Mouse (Mus musculus): ENCODE data around the gene Sqstm1. TPM values are rescaled to one million over a fixed set of nuclear protein-coding genes. Genes with fewer than 3 reads are reported as not detected.
A peak's percentile ranks its signal among the peaks of the same experiment; 100 is the strongest.

Gene Sqstm1
- polyA plus RNA-seq, 1 experiment: 171 TPM

- peaks cover 3% of the 10 kb centered on the region; the same call in 1 of the 2 replicates for H3K4me1 ChIP-seq (ENCODE audit: control insufficient read depth, insufficient read depth, insufficient read length, low read length)
- no peak overlapping the region for H3K27ac ChIP-seq (ENCODE audit: insufficient read depth, low read depth, low read length)
- H3K4me3 ChIP-seq (ENCODE audit: low read depth, low read length): no peak overlapping the region
- H3K27me3 ChIP-seq (ENCODE audit: control insufficient read depth, insufficient read depth, low read length): no peaks in the 10 kb centered on the region
- peaks cover 64% of the 10 kb centered on the region for H3K36me3 ChIP-seq (ENCODE audit: control insufficient read depth, insufficient read depth, low read length)
- no peak for TF ChIP-seq CTCF (IDR thresholded peaks at IDR 0.05; ENCODE audit: extremely low read depth, insufficient read length, insufficient replicate concordance, low read depth, low read length)
- TF ChIP-seq POLR2A (IDR thresholded peaks at IDR 0.05; ENCODE audit: low read depth, low read length): no peak
- 65% methylated on average over 8 of the region's 8 CpGs for WGBS
These were observed 10.0 kb downstream of the Sqstm1 start for GRCm38 (mm10) chr11:50200613-50201012.

- no peak overlapping the region for H3K27ac ChIP-seq (ENCODE audit: insufficient read depth, low read depth, low read length)
- TF ChIP-seq POLR2A (IDR thresholded peaks at IDR 0.05; ENCODE audit: low read depth, low read length) (no peak), CTCF (IDR thresholded peaks at IDR 0.05; ENCODE audit: extremely low read depth, insufficient read length, insufficient replicate concordance, low read depth, low read length) (no peak)
- no peaks in the 10 kb centered on the region for H3K27me3 ChIP-seq (ENCODE audit: control insufficient read depth, insufficient read depth, low read length)
- H3K4me1 ChIP-seq (ENCODE audit: control insufficient read depth, insufficient read depth, insufficient read length, low read length): peaks cover 15% of the 10 kb centered on the region; the same call in 1 of the 2 replicates
- H3K36me3 ChIP-seq (ENCODE audit: control insufficient read depth, insufficient read depth, low read length): peaks cover 48% of the 10 kb centered on the region
- no peak overlapping the region for H3K4me3 ChIP-seq (ENCODE audit: low read depth, low read length)
- WGBS: 91% methylated on average over 2 of the region's 2 CpGs
These were observed 11.7 kb downstream of the Sqstm1 start for GRCm38 (mm10) chr11:50198916-50199315.

GRCm38 (mm10) chr11:50198219-50198846 lies 12.3 kb downstream of the Sqstm1 start:
- WGBS: 69% methylated on average over 5 of the region's 5 CpGs
- TF ChIP-seq CTCF (IDR thresholded peaks at IDR 0.05; ENCODE audit: extremely low read depth, insufficient read length, insufficient replicate concordance, low read depth, low read length): no peak
- no peak for TF ChIP-seq POLR2A (IDR thresholded peaks at IDR 0.05; ENCODE audit: low read depth, low read length)
- Histone ChIP-seq H3K4me1 (ENCODE audit: control insufficient read depth, insufficient read depth, insufficient read length, low read length) (peaks cover 16% of the 10 kb centered on the region; the same call in 1 of the 2 replicates), H3K36me3 (ENCODE audit: control insufficient read depth, insufficient read depth, low read length) (peaks cover 44% of the 10 kb centered on the region), H3K27ac (ENCODE audit: insufficient read depth, low read depth, low read length) (no peak overlapping the region), H3K4me3 (ENCODE audit: low read depth, low read length) (no peak overlapping the region), H3K27me3 (ENCODE audit: control insufficient read depth, insufficient read depth, low read length) (no peaks in the 10 kb centered on the region)

- no peaks in the 10 kb centered on the region for H3K27me3 ChIP-seq (ENCODE audit: control insufficient read depth, insufficient read depth, low read length)
- TF ChIP-seq CTCF (IDR thresholded peaks at IDR 0.05; ENCODE audit: extremely low read depth, insufficient read length, insufficient replicate concordance, low read depth, low read length): no peak
- no peak for TF ChIP-seq POLR2A (IDR thresholded peaks at IDR 0.05; ENCODE audit: low read depth, low read length)
- peaks cover 16% of the 10 kb centered on the region; the same call in 1 of the 2 replicates for H3K4me1 ChIP-seq (ENCODE audit: control insufficient read depth, insufficient read depth, insufficient read length, low read length)
- H3K36me3 ChIP-seq (ENCODE audit: control insufficient read depth, insufficient read depth, low read length): peaks cover 37% of the 10 kb centered on the region
- H3K4me3 ChIP-seq (ENCODE audit: low read depth, low read length): no peak overlapping the region
- 66% methylated on average over 4 of the region's 4 CpGs for WGBS
- peak overlapping the region; percentile 6; the same call in 1 of the 2 replicates for H3K27ac ChIP-seq (ENCODE audit: insufficient read depth, low read depth, low read length)
These were observed 13.1 kb downstream of the Sqstm1 start for GRCm38 (mm10) chr11:50197500-50197899.

- TF ChIP-seq POLR2A (IDR thresholded peaks at IDR 0.05; ENCODE audit: low read depth, low read length) (no peak), CTCF (IDR thresholded peaks at IDR 0.05; ENCODE audit: extremely low read depth, insufficient read length, insufficient replicate concordance, low read depth, low read length) (no peak)
- Histone ChIP-seq H3K4me3 (ENCODE audit: low read depth, low read length) (no peak overlapping the region), H3K27me3 (ENCODE audit: control insufficient read depth, insufficient read depth, low read length) (no peaks in the 10 kb centered on the region), H3K36me3 (ENCODE audit: control insufficient read depth, insufficient read depth, low read length) (peaks cover 10% of the 10 kb centered on the region), H3K4me1 (ENCODE audit: control insufficient read depth, insufficient read depth, insufficient read length, low read length) (peaks cover 16% of the 10 kb centered on the region; the same call in 1 of the 2 replicates), H3K27ac (ENCODE audit: insufficient read depth, low read depth, low read length) (0 out of 2 replicates have a peak overlapping the region, but pooled peaks have one; percentile 8)
- 42% methylated on average over 4 of the region's 4 CpGs for WGBS
These were observed 15.8 kb downstream of the Sqstm1 start for GRCm38 (mm10) chr11:50194793-50195192.

GRCm38 (mm10) chr11:50194070-50194469 lies 16.6 kb downstream of the Sqstm1 start:
- Histone ChIP-seq H3K36me3 (ENCODE audit: control insufficient read depth, insufficient read depth, low read length) (peaks cover 3% of the 10 kb centered on the region), H3K27ac (ENCODE audit: insufficient read depth, low read depth, low read length) (0 out of 2 replicates have a peak overlapping the region, but pooled peaks have one; percentile 5), H3K27me3 (ENCODE audit: control insufficient read depth, insufficient read depth, low read length) (no peaks in the 10 kb centered on the region), H3K4me1 (ENCODE audit: control insufficient read depth, insufficient read depth, insufficient read length, low read length) (peaks cover 16% of the 10 kb centered on the region; the same call in 1 of the 2 replicates), H3K4me3 (ENCODE audit: low read depth, low read length) (no peak overlapping the region)
- TF ChIP-seq POLR2A (IDR thresholded peaks at IDR 0.05; ENCODE audit: low read depth, low read length) (no peak), CTCF (IDR thresholded peaks at IDR 0.05; ENCODE audit: extremely low read depth, insufficient read length, insufficient replicate concordance, low read depth, low read length) (0 out of 2 replicates have a peak, but pooled peaks have one; percentile 12)
- WGBS: 57% methylated on average over 7 of the region's 7 CpGs

GRCm38 (mm10) chr11:50192278-50192677 lies 18.3 kb downstream of the Sqstm1 start:
- Histone ChIP-seq H3K27ac (ENCODE audit: insufficient read depth, low read depth, low read length) (no peak overlapping the region), H3K4me3 (ENCODE audit: low read depth, low read length) (no peak overlapping the region), H3K36me3 (ENCODE audit: control insufficient read depth, insufficient read depth, low read length) (no peaks in the 10 kb centered on the region), H3K4me1 (ENCODE audit: control insufficient read depth, insufficient read depth, insufficient read length, low read length) (peaks cover 16% of the 10 kb centered on the region; the same call in 1 of the 2 replicates), H3K27me3 (ENCODE audit: control insufficient read depth, insufficient read depth, low read length) (no peaks in the 10 kb centered on the region)
- TF ChIP-seq POLR2A (IDR thresholded peaks at IDR 0.05; ENCODE audit: low read depth, low read length) (no peak), CTCF (IDR thresholded peaks at IDR 0.05; ENCODE audit: extremely low read depth, insufficient read length, insufficient replicate concordance, low read depth, low read length) (no peak)
- 78% methylated on average over 3 of the region's 3 CpGs for WGBS
